Mouse (Mus musculus) CH12.LX (cell line): Measurements from ENCODE around the gene C1ql2. TPM values are rescaled to one million over a fixed set of nuclear protein-coding genes. Genes with fewer than 3 reads are reported as not detected.

Source experiments
- DNase-seq: peaks from one replicate; pipeline ENCODE4 v3.0.0-alpha.2; 2013; ENCODE audit errors: extremely low read depth
- H3K27ac ChIP-seq: 2 replicates; pipeline ENCODE4 v1.5.1; 2012; ENCODE audit warnings: low read depth, mild to moderate bottlenecking, control low read depth, moderate library complexity; ENCODE audit not compliant: insufficient read depth
- H3K27me3 ChIP-seq: replicated peaks from 2 replicates; pipeline ENCODE3; 2012; ENCODE audit warnings: inconsistent platforms
- H3K36me3 ChIP-seq, 2 experiments: replicated peaks in 1 of 2; 2 replicates each; pipeline versions ENCODE3 to v1.6.1; 2012; ENCODE audit warnings: inconsistent platforms in 1 of 2, low read length in 1 of 2, mild to moderate bottlenecking in 1 of 2, mixed read lengths in 1 of 2, moderate library complexity in 1 of 2; ENCODE audit not compliant: control insufficient read depth in 1 of 2, insufficient read depth in 1 of 2
- H3K4me1 ChIP-seq, 2 experiments: 2 replicates each; pipeline ENCODE4 v1.6.1; 2012; ENCODE audit warnings: inconsistent platforms in 1 of 2, moderate library complexity in 1 of 2; ENCODE audit not compliant: insufficient read depth in 2 of 2, control insufficient read depth in 1 of 2
- H3K4me2 ChIP-seq: 2 replicates; pipeline ENCODE4 v1.6.1; 2012; ENCODE audit warnings: low read depth, mild to moderate bottlenecking, control low read depth; ENCODE audit not compliant: poor library complexity, insufficient read depth, severe bottlenecking
- H3K4me3 ChIP-seq, 3 experiments: fragments of 150-350 bp in 1 of 3; sonication (generic) in 1 of 3; replicated peaks in 1 of 3; 2 replicates each; pipeline versions ENCODE3 to v1.5.1; 2011 to 2012; ENCODE audit warnings: low read depth in 2 of 3, low read length in 2 of 3, mild to moderate bottlenecking in 2 of 3, moderate library complexity in 2 of 3, control low read depth in 1 of 3, improper control_type of control experiment in 1 of 3, inconsistent platforms in 1 of 3, mixed read lengths in 1 of 3; ENCODE audit not compliant: poor library complexity in 1 of 3
- H3K79me2 ChIP-seq: replicated peaks from 2 replicates; pipeline ENCODE4 v1.6.1; 2012; ENCODE audit warnings: mild to moderate bottlenecking, moderate library complexity; ENCODE audit not compliant: control insufficient read depth, poor library complexity, insufficient read depth, severe bottlenecking; ENCODE audit errors: extremely low read depth
- H3K9ac ChIP-seq: 2 replicates; pipeline ENCODE4 v1.6.1; 2012; ENCODE audit warnings: low read depth, mild to moderate bottlenecking, control low read depth, moderate library complexity; ENCODE audit not compliant: insufficient read depth
- H3K9me3 ChIP-seq: replicated peaks from 2 replicates; pipeline ENCODE3; 2012; ENCODE audit warnings: low read length, inconsistent platforms, mixed read lengths
- ETS1 ChIP-seq: conservative IDR thresholded peaks from 2 replicates; pipeline ENCODE4 v1.6.1; 2012; ENCODE audit warnings: low read depth, mild to moderate bottlenecking, inconsistent platforms, low read length, improper control_type of control experiment, moderate library complexity
- MAX ChIP-seq: IDR thresholded peaks from 2 replicates; pipeline ENCODE4 v1.6.1; 2011; ENCODE audit warnings: low read length, improper control_type of control experiment
- MXI1 ChIP-seq: IDR thresholded peaks from 2 replicates; pipeline ENCODE4 v1.6.1; 2011; ENCODE audit warnings: mild to moderate bottlenecking, low read depth, low read length, improper control_type of control experiment
- SMC3 ChIP-seq: IDR thresholded peaks from 2 replicates; pipeline ENCODE4 v1.6.1; 2011; ENCODE audit warnings: low read depth, low read length, improper control_type of control experiment
- ZMIZ1 ChIP-seq: IDR thresholded peaks from 2 replicates; pipeline ENCODE4 v1.6.1; 2012; ENCODE audit warnings: low read depth, mild to moderate bottlenecking, inconsistent platforms, low read length, improper control_type of control experiment
- ZNF384 ChIP-seq: IDR thresholded peaks from 2 replicates; pipeline ENCODE4 v1.6.1; 2012; ENCODE audit warnings: low read depth, low read length, improper control_type of control experiment, inconsistent platforms
- dilution Hi-C: fragments of 300-500 bp; cut with MboI; formaldehyde crosslinking; loops from 2 replicates; pipeline ENCODE4 v1.14.3; 2020; ENCODE audit warnings: low sequenced_read_pairs; ENCODE audit not compliant: extremely low pct_unique_long_range_greater_than_20kb, extremely low pct_ligation_motif_present
- in situ Hi-C: fragments of 300-500 bp; cut with MboI; formaldehyde crosslinking; loops from 3 replicates; pipeline ENCODE4 v1.14.3; 2019; ENCODE audit warnings: low sequenced_read_pairs, low pct_ligation_motif_present, low pct_unique_long_range_greater_than_20kb, mixed read lengths
- polyA plus RNA-seq: library from polyadenylated mRNA; unstranded; fragments of >175 nt; gene quantifications from 2 replicates; pipeline ENCODE4 v1.2.1, GENCODE M21; 2012; ENCODE audit warnings: low read depth; ENCODE audit not compliant: insufficient read length
- total RNA-seq, 2 experiments: library from RNA; depleted of rRNA; stranded (reverse); fragments of 300-350 nt in 1 of 2; fragments of >200 nt in 1 of 2; gene quantifications; 2 replicates each; pipeline ENCODE4 v1.2.3; 2012 to 2014

Gene C1ql2
- total and polyA plus RNA-seq, 3 experiments, result not detected

DNA sequence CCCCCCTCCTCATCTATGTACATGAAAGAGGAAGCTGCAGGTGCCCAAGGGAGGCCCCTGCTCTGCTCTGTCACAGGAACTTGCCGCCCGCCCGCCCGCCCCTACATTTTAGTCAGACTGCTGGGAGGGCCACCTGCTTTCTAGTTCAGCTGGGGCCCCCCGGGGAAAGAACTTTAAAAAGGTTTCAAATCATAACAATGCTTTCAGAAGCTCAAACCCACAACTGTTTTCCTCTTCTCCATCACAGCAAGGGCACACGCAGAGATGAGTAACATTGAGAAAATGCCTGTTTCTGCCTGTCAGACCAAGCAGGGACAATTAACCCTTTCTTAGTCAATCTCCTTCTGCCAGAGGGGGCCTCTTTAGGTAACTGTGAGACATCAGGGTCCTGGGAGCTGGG lies 49.4 kb downstream of the C1ql2 start (continued):
- no peak for TF ChIP-seq ZNF384
- no peak for TF ChIP-seq ZMIZ1
- peak; percentile 47; the same call in 1 of the 2 replicates for TF ChIP-seq MAX
- peak; percentile 19; the same call in 1 of the 2 replicates for TF ChIP-seq SMC3
- TF ChIP-seq, all 38 proteins: peak for 16

DNA sequence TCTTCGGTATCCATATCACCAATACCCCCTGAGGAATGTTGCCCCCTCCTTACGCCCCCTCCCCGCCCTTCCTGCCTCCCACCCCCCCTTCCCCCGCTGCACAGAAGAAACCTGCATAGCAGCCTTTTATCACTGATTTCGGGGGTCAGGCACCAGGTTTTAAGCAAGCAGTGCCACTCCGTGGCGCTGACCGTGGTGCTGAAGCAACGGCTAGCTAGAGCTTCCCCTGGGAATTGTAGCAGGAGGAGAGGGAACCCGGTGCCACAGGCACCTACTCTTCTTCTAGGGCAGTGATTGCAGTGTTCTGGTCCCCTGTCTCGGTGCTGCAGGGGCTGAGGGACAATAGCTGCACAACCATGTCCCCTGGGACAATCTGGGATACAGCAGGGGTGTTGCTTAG lies 50.0 kb downstream of the C1ql2 start:
- dilution Hi-C loops (no loop called here), in situ Hi-C loops (no loop called here)
- peak; percentile 71 for DNase-seq
- no peaks in the 10 kb centered on the region for H3K27me3 ChIP-seq
- H3K4me1 ChIP-seq, result peaks cover 19 to 43% of the 10 kb centered on the region in 2 experiments
- H3K36me3 ChIP-seq, result no peaks in the 10 kb centered on the region
- H3K27ac ChIP-seq, result peak overlapping the region; percentile 12; the same call in 1 of the 2 replicates
- peak overlapping the region; percentile 41; the same call in 1 of the 2 replicates for H3K4me2 ChIP-seq
- no peak for TF ChIP-seq ZMIZ1
- no peak; the same call in 1 of the 2 replicates for TF ChIP-seq MXI1
- TF ChIP-seq ETS1, result no peak
- no peak overlapping the region for H3K9ac ChIP-seq
- H3K79me2 ChIP-seq, result no peaks in the 10 kb centered on the region
- no peaks in the 10 kb centered on the region for H3K9me3 ChIP-seq
- no peak overlapping the region for H3K4me3 ChIP-seq

Other genes starting within 250 kb of the C1ql2 start
- 346 and 405 TPM in 2 replicates for gene Dbi, start 219.5 kb upstream of the C1ql2 start, total RNA-seq (2012; rRNA removed)
- gene Dbi, start 219.5 kb upstream of the C1ql2 start, total RNA-seq (2014; rRNA removed), result 499 and 557 TPM in 2 replicates
- 357 and 399 TPM in 2 replicates for gene Dbi, start 219.5 kb upstream of the C1ql2 start, polyA plus RNA-seq
- gene 3110009E18Rik, start 219.4 kb upstream of the C1ql2 start, total RNA-seq (2012; rRNA removed), result 2.7 and 3.3 TPM in 2 replicates
- gene 3110009E18Rik, start 219.4 kb upstream of the C1ql2 start, total RNA-seq (2014; rRNA removed), result 4.1 and 4.6 TPM in 2 replicates
- gene 3110009E18Rik, start 219.4 kb upstream of the C1ql2 start, polyA plus RNA-seq, result 4.4 and 5.9 TPM in 2 replicates
- gene Steap3, start 67.9 kb upstream of the C1ql2 start, total RNA-seq (2012; rRNA removed), result 1.6 and 2.9 TPM in 2 replicates
- gene Steap3, start 67.9 kb upstream of the C1ql2 start, total RNA-seq (2014; rRNA removed), result 0.95 and 1.2 TPM in 2 replicates
- 7.3 and 8.0 TPM in 2 replicates for gene Steap3, start 67.9 kb upstream of the C1ql2 start, polyA plus RNA-seq
- gene Marco, start 164.4 kb downstream of the C1ql2 start, total RNA-seq (2012; rRNA removed), result 0.17 and 0.76 TPM in 2 replicates
- gene Marco, start 164.4 kb downstream of the C1ql2 start, total RNA-seq (2014; rRNA removed), result 0.15 and 0.19 TPM in 2 replicates
- 0.59 and 0.79 TPM in 2 replicates for gene Marco, start 164.4 kb downstream of the C1ql2 start, polyA plus RNA-seq